Mouse (Mus musculus) kidney, adult 2 months (tissue): ENCODE data around the gene Pcsk6.

ENCODE experiments used
- CTCF ChIP-seq: fragments of 200-500 bp; conservative IDR thresholded peaks from 2 replicates; pipeline ENCODE4 v1.5.1; 2011; ENCODE audit warnings: low read depth, mild to moderate bottlenecking, control low read depth, low read length, moderate library complexity, mixed read lengths; ENCODE audit not compliant: insufficient read depth, insufficient read length
- POLR2A ChIP-seq: fragments of 200-500 bp; IDR thresholded peaks from one replicate; pipeline ENCODE4 v1.6.1; 2011; ENCODE audit warnings: low read depth, low read length, control low read depth

DNA sequence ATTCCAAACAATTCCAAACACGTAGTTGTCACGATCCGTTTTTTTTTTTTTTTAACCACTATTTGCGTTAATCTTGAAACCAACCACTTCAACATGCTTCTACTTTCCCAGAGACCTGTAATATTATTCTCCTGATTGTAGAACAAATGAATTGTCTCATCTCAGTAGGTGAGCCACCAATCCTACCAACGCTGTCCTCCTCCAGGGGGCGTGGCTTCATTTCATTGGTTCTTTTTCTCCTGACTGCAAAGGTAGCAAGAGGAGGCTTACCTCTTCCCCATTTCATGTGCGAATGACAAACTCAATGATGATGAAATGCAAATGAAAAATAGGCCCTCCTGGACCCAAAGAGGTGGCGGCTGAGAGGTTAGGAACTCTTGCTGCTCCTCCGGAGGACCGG, 143.5 kb downstream of the Pcsk6 start:
- TF ChIP-seq POLR2A (no peak), CTCF (no peak)
